Mouse (Mus musculus) heart, adult 2 months (tissue): ENCODE measurements around the gene Anks1. TPM values are rescaled to one million over a fixed set of nuclear protein-coding genes. Genes with fewer than 3 reads are reported as not detected.
A peak's percentile ranks its signal among the peaks of the same experiment; 100 is the strongest.

Experiments
- DNase-seq, 2 experiments: peaks; one replicate each; pipeline ENCODE4 v3.0.0; 2021
- H3K27ac ChIP-seq: fragments of 200-600 bp; 2 replicates; pipeline ENCODE4 v1.8.1; 2022
- H3K27me3 ChIP-seq: fragments of 200-500 bp; 2 replicates; pipeline ENCODE4 v1.6.1; 2012; ENCODE audit warnings: mild to moderate bottlenecking, low read length, inconsistent platforms, mixed read lengths; ENCODE audit not compliant: control insufficient read depth, insufficient read depth
- H3K36me3 ChIP-seq: fragments of 200-500 bp; 2 replicates; pipeline ENCODE4 v1.6.1; 2012; ENCODE audit warnings: low read length, inconsistent platforms; ENCODE audit not compliant: control insufficient read depth, insufficient read depth
- H3K4me1 ChIP-seq: fragments of 200-500 bp; 2 replicates; pipeline ENCODE4 v1.6.1; 2011; ENCODE audit warnings: low read length; ENCODE audit not compliant: control insufficient read depth, insufficient read depth
- H3K4me3 ChIP-seq: fragments of 200-600 bp; 2 replicates; pipeline ENCODE4 v1.8.1; 2022
- H3K79me2 ChIP-seq: fragments of 200-500 bp; replicated peaks from 2 replicates; pipeline ENCODE4 v1.6.1; 2012; ENCODE audit warnings: mild to moderate bottlenecking, inconsistent platforms, low read length, moderate library complexity, mixed read lengths; ENCODE audit not compliant: control insufficient read depth, insufficient read depth
- H3K9ac ChIP-seq: fragments of 200-500 bp; 2 replicates; pipeline ENCODE4 v1.6.1; 2012; ENCODE audit warnings: low read depth, mild to moderate bottlenecking, control low read depth, inconsistent platforms, low read length, mixed read lengths
- CTCF ChIP-seq: fragments of 200-600 bp; IDR thresholded peaks from 2 replicates; pipeline ENCODE4 v1.8.1; 2022; ENCODE audit warnings: antibody characterized with exemption, mild to moderate bottlenecking, moderate library complexity
- EP300 ChIP-seq: fragments of 200-500 bp; IDR thresholded peaks from 2 replicates; pipeline ENCODE4 v1.6.1; 2011; ENCODE audit warnings: low read depth, low read length, control low read depth; ENCODE audit not compliant: insufficient read depth
- POLR2A ChIP-seq: fragments of 200-500 bp; IDR thresholded peaks from 2 replicates; pipeline ENCODE4 v1.6.1; 2011; ENCODE audit warnings: mild to moderate bottlenecking, low read depth, low read length, control low read depth; ENCODE audit not compliant: insufficient read depth
- WGBS: fragments of 180-500 bp; shearing (Covaris S2); methylation state at CpG from one replicate; pipeline ENCODE4 v1.1.7; 2018; 5-methylcytosine and 5-hydroxymethylcytosine counted together
- intact Hi-C: fragments of 180-260 bp; cut with DNase I; formaldehyde crosslinking; loops from one replicate; pipeline ENCODE4 v1.15.1; 2025
- polyA plus RNA-seq: library from polyadenylated mRNA; depleted of rRNA; stranded (reverse); fragments of >200 nt; gene quantifications from 2 replicates; pipeline ENCODE4 v1.2.3, GENCODE M21; 2012
- total RNA-seq, 2 experiments: library from RNA; stranded (reverse); gene quantifications; 2 replicates each; pipeline ENCODE4 v1.2.3; 2021

The Anks1 gene
- total and polyA plus RNA-seq, 3 experiments = 51.6 to 76.4 (median 64.4) TPM

DNA sequence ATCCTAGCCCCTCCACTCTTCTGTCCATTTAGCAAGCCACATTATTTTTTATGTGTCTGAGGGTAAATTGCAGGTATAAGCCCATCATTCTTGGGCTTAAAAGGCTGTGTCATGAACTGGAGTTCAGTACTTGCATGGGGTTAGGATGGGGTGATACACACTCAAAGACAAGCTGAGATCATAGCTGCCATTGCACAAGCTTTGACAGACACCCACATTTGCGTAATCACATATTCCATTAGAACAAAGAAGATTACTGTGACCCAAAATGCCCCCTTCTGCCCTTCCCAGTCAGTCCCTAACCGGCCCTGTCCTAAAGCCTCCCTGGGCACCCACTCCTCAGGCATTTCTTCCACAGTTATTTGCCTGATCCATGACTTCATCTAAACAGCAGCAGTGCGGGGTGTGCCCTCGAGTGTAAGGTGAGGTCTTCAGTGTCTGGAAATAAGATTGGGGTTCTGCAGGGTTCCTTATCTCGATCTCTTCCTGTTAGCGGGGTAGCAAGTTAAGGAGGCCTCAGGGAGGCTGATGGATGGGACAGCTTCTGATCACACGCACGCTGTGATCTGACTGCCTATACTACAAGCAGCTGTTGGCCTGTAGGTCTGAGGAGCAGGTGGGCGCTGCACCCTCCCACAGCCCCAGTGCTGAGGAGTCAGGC lies 122.3 kb downstream of the Anks1 start:
- Histone ChIP-seq H3K36me3 (peaks cover 23% of the 10 kb centered on the region), H3K4me1 (peaks cover 63% of the 10 kb centered on the region), H3K79me2 (peaks cover 6% of the 10 kb centered on the region; the same call in 1 of the 2 replicates), H3K9ac (no peak overlapping the region; the same call in 1 of the 2 replicates), H3K27ac (peak overlapping the region; percentile 87), H3K4me3 (no peak overlapping the region), H3K27me3 (no peaks in the 10 kb centered on the region)
- WGBS = 43% methylated on average over 9 of the region's 9 CpGs
- DNase-seq = no peak
- no peak for TF ChIP-seq EP300
- TF ChIP-seq POLR2A = no peak
- no peak for TF ChIP-seq CTCF
- intact Hi-C loops = loop anchor here (5.0 kb wide), 1 partner anchor 34 kb away; no protein-coding TSS in a partner anchor

DNA sequence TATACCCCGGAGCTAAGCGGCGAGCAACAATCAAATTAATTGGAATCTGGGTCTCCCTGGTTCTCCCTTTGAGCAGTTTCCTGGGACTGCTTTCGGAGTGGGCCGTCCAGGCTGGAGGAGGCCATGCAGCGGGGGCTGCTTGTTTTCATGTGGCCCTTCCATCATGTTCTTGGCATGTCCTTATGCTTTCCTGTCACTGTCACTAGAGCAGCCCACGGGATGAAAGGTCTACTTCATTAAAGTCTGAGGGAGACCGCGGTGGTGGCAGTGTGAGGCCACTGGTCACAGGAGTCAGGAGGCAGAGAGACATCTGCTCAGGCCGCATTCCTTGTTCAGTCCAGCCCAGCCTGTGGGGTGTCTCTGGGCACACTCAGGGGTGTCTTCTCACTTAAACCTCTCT lies 123.1 kb downstream of the Anks1 start:
- no peak for DNase-seq
- Histone ChIP-seq H3K4me1 (peaks cover 62% of the 10 kb centered on the region), H3K27ac (peak overlapping the region; percentile 87), H3K4me3 (no peak overlapping the region), H3K27me3 (no peaks in the 10 kb centered on the region), H3K36me3 (peaks cover 18% of the 10 kb centered on the region), H3K9ac (no peak overlapping the region), H3K79me2 (0 out of 2 replicates have a peak, but pooled peaks cover 4% of the 10 kb centered on the region)
- TF ChIP-seq POLR2A (no peak), CTCF (no peak), EP300 (no peak)
- intact Hi-C loops = loop anchor here (5.0 kb wide), 1 partner anchor 35 kb away; no protein-coding TSS in a partner anchor
- 56% methylated on average over 10 of the region's 10 CpGs for WGBS

DNA sequence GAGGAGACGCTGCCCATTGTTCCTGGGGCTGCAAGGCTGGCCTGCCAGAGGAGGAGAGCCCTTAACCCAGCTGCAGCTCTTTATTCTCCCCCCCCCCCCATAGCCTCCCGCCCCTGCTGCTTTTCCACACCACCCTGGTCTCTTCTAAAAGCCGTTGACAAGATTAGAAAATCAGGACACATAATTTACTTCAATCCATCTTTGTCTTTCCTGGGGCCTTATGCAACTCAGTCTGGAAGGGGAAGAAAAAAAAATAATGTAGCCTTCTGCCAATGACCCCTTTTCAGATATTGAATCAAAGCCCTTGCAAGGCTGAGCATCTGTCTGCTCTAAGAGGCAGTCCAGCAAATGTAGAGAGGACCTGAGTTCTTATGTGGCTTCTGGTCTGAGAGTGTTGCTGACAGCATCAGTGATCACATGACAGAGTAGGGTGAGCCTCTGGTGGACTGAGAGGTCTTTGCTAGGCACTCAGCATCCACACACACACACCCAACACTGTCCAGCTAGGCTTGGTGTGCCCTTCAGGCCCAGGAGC lies 124.0 kb downstream of the Anks1 start:
- WGBS = 64% methylated on average over 3 of the region's 3 CpGs
- Histone ChIP-seq H3K9ac (no peak overlapping the region), H3K27ac (no peak overlapping the region; the same call in 1 of the 2 replicates), H3K27me3 (no peaks in the 10 kb centered on the region), H3K4me1 (peaks cover 63% of the 10 kb centered on the region), H3K36me3 (peaks cover 18% of the 10 kb centered on the region), H3K4me3 (no peak overlapping the region), H3K79me2 (peaks cover 4% of the 10 kb centered on the region; the same call in 1 of the 2 replicates)
- no peak for TF ChIP-seq POLR2A
- no peak for TF ChIP-seq CTCF
- TF ChIP-seq EP300 = no peak
- intact Hi-C loops = loop anchor here (5.0 kb wide), 1 partner anchor 36 kb away; no protein-coding TSS in a partner anchor
- DNase-seq = no peak

DNA sequence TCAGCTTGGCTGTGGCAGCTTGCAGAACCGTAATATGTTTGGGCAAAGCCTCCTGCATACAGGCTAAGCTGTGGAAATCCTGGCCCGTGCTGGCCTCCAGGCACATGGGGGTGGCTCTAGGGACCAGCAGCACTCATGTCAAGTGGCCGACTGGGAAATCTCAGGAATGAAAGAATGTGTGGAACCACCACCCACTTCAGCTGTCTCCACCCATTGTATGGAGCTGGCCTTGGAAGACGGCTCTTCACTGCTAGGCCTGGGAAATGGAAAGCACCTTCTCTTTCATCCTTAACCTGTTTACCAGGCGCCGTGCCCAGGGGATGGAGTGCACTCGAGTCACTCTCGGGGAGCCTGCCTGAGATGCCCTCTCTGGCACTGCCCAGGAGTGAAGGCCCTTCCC lies 125.9 kb downstream of the Anks1 start:
- intact Hi-C loops = loop anchor here (5.0 kb wide), 1 partner anchor 38 kb away; no protein-coding TSS in a partner anchor
- WGBS = 31% methylated on average over 8 of the region's 8 CpGs
- H3K27me3 ChIP-seq = no peaks in the 10 kb centered on the region

DNA sequence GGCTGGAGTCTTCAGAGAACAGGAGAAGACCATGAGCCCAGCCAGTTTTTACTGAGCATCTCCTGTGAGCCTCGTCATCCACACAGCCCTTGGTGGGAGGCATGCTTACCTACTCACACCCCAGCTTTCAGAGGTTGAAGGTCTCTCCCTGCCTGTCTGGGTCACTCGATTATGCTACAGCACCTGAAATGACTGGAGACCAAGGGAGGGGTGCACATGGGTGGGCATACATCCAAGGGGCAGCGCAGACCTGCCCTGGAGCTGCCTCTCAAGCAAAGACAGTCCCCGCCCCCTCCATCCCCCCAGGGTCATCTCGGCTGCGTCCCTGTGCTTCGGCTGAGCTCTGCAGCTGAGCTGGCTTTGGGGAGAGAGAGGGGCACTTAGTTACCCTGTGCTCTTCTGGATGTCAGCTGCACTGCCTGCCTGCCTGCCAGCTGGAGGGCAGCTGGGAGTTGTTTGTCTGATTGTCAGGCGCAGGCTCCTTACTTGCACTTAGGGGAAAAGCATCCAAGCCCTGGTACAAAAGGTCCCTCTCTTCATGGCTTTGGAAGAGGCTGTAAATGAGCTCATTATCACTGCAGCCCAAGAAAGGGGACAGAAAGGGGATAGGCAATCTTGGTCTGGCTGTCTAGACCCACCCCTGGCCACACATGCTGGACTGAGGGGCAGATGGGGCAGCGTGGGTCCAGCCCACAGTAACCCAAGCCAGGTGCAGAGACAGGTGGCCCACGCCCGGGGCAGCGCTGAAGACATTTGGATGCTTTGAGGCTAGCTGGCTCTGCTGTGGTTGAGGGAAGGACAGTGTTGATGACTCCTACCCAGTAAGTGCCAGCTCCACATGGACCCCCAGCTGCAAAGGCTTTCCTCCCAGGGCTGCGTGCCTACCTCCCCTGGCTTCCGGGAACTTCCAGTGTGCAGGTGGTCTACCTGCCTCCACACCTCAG lies 128.0 kb downstream of the Anks1 start:
- H3K9ac ChIP-seq = no peak overlapping the region

More for the DNA sequence above, 125.9 kb downstream of the Anks1 start:
- Histone ChIP-seq H3K36me3 (peaks cover 13% of the 10 kb centered on the region), H3K27ac (no peak overlapping the region), H3K9ac (no peak overlapping the region), H3K4me1 (peaks cover 56% of the 10 kb centered on the region), H3K4me3 (no peak overlapping the region), H3K79me2 (peaks cover 4% of the 10 kb centered on the region; the same call in 1 of the 2 replicates)
- 0 out of 2 replicates have a peak, but pooled peaks have one; percentile 50 for TF ChIP-seq EP300
- no peak for TF ChIP-seq POLR2A
- TF ChIP-seq CTCF = no peak
- DNase-seq = peak in 1 of 2 experiments; percentile 62

More for the DNA sequence above, 128.0 kb downstream of the Anks1 start:
- H3K79me2 ChIP-seq = peaks cover 4% of the 10 kb centered on the region; the same call in 1 of the 2 replicates
- TF ChIP-seq CTCF (no peak), EP300 (0 out of 2 replicates have a peak, but pooled peaks have one; percentile 17), POLR2A (no peak)
- WGBS = 73% methylated on average over 14 of the region's 14 CpGs
- H3K27ac ChIP-seq = no peak overlapping the region; the same call in none of the 2 replicates
- peaks cover 4% of the 10 kb centered on the region; the same call in 1 of the 2 replicates for H3K36me3 ChIP-seq
- no peaks in the 10 kb centered on the region for H3K27me3 ChIP-seq
- no peak for DNase-seq
- H3K4me1 ChIP-seq = peaks cover 40% of the 10 kb centered on the region
- H3K4me3 ChIP-seq = no peak overlapping the region
- intact Hi-C loops = no loop called here
